Mouse (Mus musculus) megakaryocyte-erythroid progenitor cell, adult 5-6 weeks (primary cell): Measurements from ENCODE around the gene Slc15a3. TPM values are rescaled to one million over a fixed set of nuclear protein-coding genes. Genes with fewer than 3 reads are reported as not detected.
A peak's percentile ranks its signal among the peaks of the same experiment; 100 is the strongest.

Experiments used
- ATAC-seq: replicated peaks from 2 replicates; pipeline ENCODE4 v1.8.0; 2016; ENCODE audit warnings: mild to moderate bottlenecking, inconsistent platforms; ENCODE audit not compliant: severe bottlenecking, poor library complexity, low FRiP score, low TSS enrichment
- total RNA-seq, 2 experiments: library from RNA; stranded (forward) in 1 of 2; stranded (reverse) in 1 of 2; fragments of 200-1000, 215-1000 nt in 1 of 2; fragments of >200 nt in 1 of 2; fragmentation: Nextera tagmentation in 1 of 2; gene quantifications; 2 replicates each; pipeline ENCODE4 v1.2.3; 2014 to 2017

Slc15a3 gene
- total RNA-seq, 2 experiments from 2014 or later: 0.50 to 0.56 TPM

- peak; percentile 67 for ATAC-seq
Measured at GRCm38 (mm10) chr19:10818217-10818946, 21.1 kb upstream of the Slc15a3 start.

- no peak for ATAC-seq
Measured at GRCm38 (mm10) chr19:10821319-10821718, 18.2 kb upstream of the Slc15a3 start.

GRCm38 (mm10) chr19:10822534-10822933 lies 17.0 kb upstream of the Slc15a3 start:
- ATAC-seq: no peak

GRCm38 (mm10) chr19:10824061-10824460 lies 15.5 kb upstream of the Slc15a3 start:
- ATAC-seq: no peak

GRCm38 (mm10) chr19:10828321-10828720 lies 11.2 kb upstream of the Slc15a3 start:
- ATAC-seq: no peak

- no peak for ATAC-seq
Measured at GRCm38 (mm10) chr19:10829436-10830175, 9.9 kb upstream of the Slc15a3 start, which contains the start of gene Cd6. TSS of gene Cd6 (minus strand) at chr19:10830058.

GRCm38 (mm10) chr19:10831424-10831823 lies 8.1 kb upstream of the Slc15a3 start:
- ATAC-seq: peak; percentile 95

GRCm38 (mm10) chr19:10832030-10832429 lies 7.5 kb upstream of the Slc15a3 start:
- ATAC-seq: no peak

- ATAC-seq: no peak
Measured at GRCm38 (mm10) chr19:10833611-10834010, 5.9 kb upstream of the Slc15a3 start.

GRCm38 (mm10) chr19:10835671-10836070 lies 3.9 kb upstream of the Slc15a3 start:
- no peak for ATAC-seq

- no peak; the same call in 1 of the 2 replicates for ATAC-seq
Measured at GRCm38 (mm10) chr19:10841721-10842626, 2.4 kb downstream of the Slc15a3 start.

- ATAC-seq: no peak
Measured at GRCm38 (mm10) chr19:10842914-10843313, 3.4 kb downstream of the Slc15a3 start.

GRCm38 (mm10) chr19:10844206-10844605 lies 4.7 kb downstream of the Slc15a3 start:
- no peak for ATAC-seq

GRCm38 (mm10) chr19:10845454-10845853 lies 5.9 kb downstream of the Slc15a3 start:
- ATAC-seq: no peak

GRCm38 (mm10) chr19:10846150-10846549 lies 6.6 kb downstream of the Slc15a3 start:
- no peak for ATAC-seq

- ATAC-seq: no peak
Measured at GRCm38 (mm10) chr19:10847311-10848087, 8.0 kb downstream of the Slc15a3 start.

GRCm38 (mm10) chr19:10855422-10855821 lies 15.9 kb downstream of the Slc15a3 start:
- no peak for ATAC-seq

GRCm38 (mm10) chr19:10856520-10856919 lies 17.0 kb downstream of the Slc15a3 start:
- ATAC-seq: no peak

- no peak for ATAC-seq
Measured at GRCm38 (mm10) chr19:10860072-10860497, 20.6 kb downstream of the Slc15a3 start.
